Mouse (Mus musculus) left cerebral cortex, adult 2 months (tissue): ENCODE measurements at regions not wholly inside any gene's neighbourhood (a gene's known extent, or its start where the extent isn't known, plus 50 kb on each side); places are given as distances from the start of the nearest gene placed in this dataset.

ENCODE experiments used
- DNase-seq, 2 experiments: peaks; one replicate each; pipeline ENCODE4 v3.0.0; 2021 to 2022; ENCODE audit warnings: low spot score in 2 of 2, mixed read lengths in 1 of 2; ENCODE audit errors: extremely low spot score in 1 of 2
- H3K27ac ChIP-seq: fragments of 200-600 bp; 2 replicates; pipeline ENCODE4 v1.8.1; 2022
- H3K4me3 ChIP-seq: fragments of 200-600 bp; 2 replicates; pipeline ENCODE4 v1.8.1; 2022
- CTCF ChIP-seq: fragments of 200-600 bp; IDR thresholded peaks from 2 replicates; pipeline ENCODE4 v1.8.1; 2022; ENCODE audit warnings: antibody characterized with exemption, mild to moderate bottlenecking, moderate library complexity
- intact Hi-C: fragments of 180-260 bp; cut with DNase I; formaldehyde crosslinking; loops from one replicate; pipeline ENCODE4 v1.15.1; 2025

- no peak overlapping the region for H3K27ac ChIP-seq
- intact Hi-C loops: loop anchor here (2.0 kb wide), 1 partner anchor 65 kb away; no protein-coding TSS in a partner anchor
- DNase-seq: no peak
- no peak overlapping the region for H3K4me3 ChIP-seq
- no peak for TF ChIP-seq CTCF
Observed at GRCm38 (mm10) chr17:49149896-49150295, 217.7 kb downstream of the Lrfn2 start.

GRCm38 (mm10) chr17:49150971-49151422 lies 218.8 kb downstream of the Lrfn2 start:
- peak; percentile 43 to 47 for DNase-seq
- H3K4me3 ChIP-seq: no peak overlapping the region
- H3K27ac ChIP-seq: no peak overlapping the region
- intact Hi-C loops: loop anchor here (2.0 kb wide), 1 partner anchor 66 kb away; no protein-coding TSS in a partner anchor
- TF ChIP-seq CTCF: no peak

GRCm38 (mm10) chr17:49153994-49154393 lies 221.8 kb downstream of the Lrfn2 start:
- DNase-seq: no peak
- Histone ChIP-seq H3K4me3 (no peak overlapping the region), H3K27ac (no peak overlapping the region)
- intact Hi-C loops: no loop called here
- no peak for TF ChIP-seq CTCF

GRCm38 (mm10) chr17:49155001-49155515 lies 222.9 kb downstream of the Lrfn2 start:
- Histone ChIP-seq H3K4me3 (no peak overlapping the region), H3K27ac (no peak overlapping the region)
- no peak for TF ChIP-seq CTCF
- DNase-seq: no peak
- intact Hi-C loops: no loop called here

GRCm38 (mm10) chr17:49157586-49157985 lies 225.4 kb downstream of the Lrfn2 start:
- no peak for TF ChIP-seq CTCF
- intact Hi-C loops: no loop called here
- H3K27ac ChIP-seq: no peak overlapping the region
- H3K4me3 ChIP-seq: no peak overlapping the region
- no peak for DNase-seq

GRCm38 (mm10) chr17:49171252-49172047 lies 239.3 kb downstream of the Lrfn2 start:
- Histone ChIP-seq H3K27ac (no peak overlapping the region), H3K4me3 (peak overlapping the region; percentile 36)
- no peak for DNase-seq
- TF ChIP-seq CTCF: no peak
- intact Hi-C loops: loop anchor here (1.0 to 5.0 kb wide), 3 partner anchors 240 to 754 kb away; no protein-coding TSS in a partner anchor

- DNase-seq: no peak
- TF ChIP-seq CTCF: peak; percentile 44
- intact Hi-C loops: loop anchor here (5.0 kb wide), 2 partner anchors 705 to 755 kb away; no protein-coding TSS in a partner anchor
- peak overlapping the region; percentile 36 for H3K4me3 ChIP-seq
- H3K27ac ChIP-seq: no peak overlapping the region
Observed at GRCm38 (mm10) chr17:49172052-49172799, 240.0 kb downstream of the Lrfn2 start.

GRCm38 (mm10) chr17:49172800-49173150 lies 240.6 kb downstream of the Lrfn2 start:
- DNase-seq: no peak
- Histone ChIP-seq H3K4me3 (no peak overlapping the region), H3K27ac (no peak overlapping the region)
- intact Hi-C loops: loop anchor here (5.0 kb wide), 2 partner anchors 705 to 755 kb away; no protein-coding TSS in a partner anchor
- TF ChIP-seq CTCF: no peak

- Histone ChIP-seq H3K4me3 (no peak overlapping the region), H3K27ac (no peak overlapping the region)
- DNase-seq: no peak
- no peak for TF ChIP-seq CTCF
- intact Hi-C loops: no loop called here
Observed at GRCm38 (mm10) chr17:49177966-49178731, 246.0 kb downstream of the Lrfn2 start.

- H3K4me3 ChIP-seq: no peak overlapping the region
- peak; percentile 43 to 51 for DNase-seq
- peak; percentile 70 for TF ChIP-seq CTCF
- no peak overlapping the region for H3K27ac ChIP-seq
- intact Hi-C loops: loop anchor here (2.0 to 10.0 kb wide), 2 partner anchors 250 to 638 kb away; partner anchors contain the start of gene Lrfn2
Observed at GRCm38 (mm10) chr17:49182485-49182884, 245.7 kb upstream of the Mocs1 start.

- intact Hi-C loops: loop anchor here (1.0 to 10.0 kb wide), 4 partner anchors 36 to 639 kb away; partner anchors contain the start of gene Lrfn2
- no peak for TF ChIP-seq CTCF
- peak; percentile 30 to 36 for DNase-seq
- Histone ChIP-seq H3K4me3 (no peak overlapping the region), H3K27ac (no peak overlapping the region)
Observed at GRCm38 (mm10) chr17:49183917-49184316, 244.2 kb upstream of the Mocs1 start.
